Mouse (Mus musculus) liver, embryonic 14.5 days (tissue): ENCODE measurements around the gene Dnah5.

Experiments used
- CTCF ChIP-seq: IDR thresholded peaks from 2 replicates; pipeline ENCODE4 v1.5.1; 2016; ENCODE audit warnings: antibody characterized with exemption, low read depth, control low read depth
- EP300 ChIP-seq: IDR thresholded peaks from 2 replicates; pipeline ENCODE4 v1.6.1; 2016; ENCODE audit warnings: antibody characterized with exemption, low read depth

DNA sequence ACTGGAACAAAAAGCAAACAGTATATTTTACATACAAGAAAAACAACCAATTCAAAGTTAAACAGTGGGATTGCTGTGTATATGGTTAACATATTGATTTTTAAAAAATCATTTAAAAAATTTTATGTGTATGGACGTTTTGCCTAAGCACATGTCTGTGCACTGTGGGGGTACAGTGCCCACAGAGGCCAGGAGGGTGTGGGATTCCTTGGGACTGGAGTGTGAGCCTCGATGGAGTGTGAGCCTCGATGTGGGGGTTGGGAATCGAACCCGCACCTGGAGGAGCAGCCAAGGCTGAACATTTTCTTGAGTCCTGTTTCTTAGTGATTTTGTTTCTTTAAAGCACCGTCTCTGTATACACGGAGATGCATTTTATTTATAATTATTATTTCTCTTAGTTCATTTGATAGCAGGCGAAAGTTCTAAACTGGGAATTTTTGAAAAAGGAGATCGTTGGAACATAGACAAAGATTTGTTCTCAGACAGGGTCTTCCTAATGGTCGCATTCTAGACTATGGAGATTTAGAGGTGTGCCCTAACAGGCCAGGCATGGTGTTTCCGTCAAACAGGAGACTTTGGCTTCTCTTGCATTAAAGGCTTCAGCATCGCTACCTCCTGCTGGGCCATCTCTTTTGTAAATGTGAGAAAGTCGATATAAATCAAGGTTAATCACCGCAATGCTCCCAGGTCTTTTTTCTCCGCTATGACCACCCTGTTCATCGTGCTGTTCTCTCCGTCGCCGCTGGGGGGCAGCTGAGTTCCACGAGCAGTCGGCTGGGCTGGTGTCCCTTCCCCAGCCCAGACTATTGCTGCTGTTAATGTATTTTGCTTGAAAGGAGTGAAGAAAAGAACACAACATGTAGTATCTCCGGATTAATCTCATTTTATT, 15.8 kb upstream of the Dnah5 start:
- peak; percentile 86 for TF ChIP-seq CTCF
- no peak for TF ChIP-seq EP300
